Mouse (Mus musculus) MEL (cell line): ENCODE results near the gene Txndc17.

Source experiments
- CTCF ChIP-seq, 3 experiments: IDR thresholded peaks in 2 of 3; conservative IDR thresholded peaks in 1 of 3; 2 replicates each; pipeline ENCODE4 v1.5.1; 2011 to 2012; ENCODE audit warnings: low read length in 3 of 3, low read depth in 2 of 3, mild to moderate bottlenecking in 2 of 3, improper control_type of control experiment in 1 of 3, inconsistent platforms in 1 of 3, mixed read lengths in 1 of 3, moderate library complexity in 1 of 3; ENCODE audit not compliant: control insufficient read depth in 1 of 3, insufficient read depth in 1 of 3, poor library complexity in 1 of 3, severe bottlenecking in 1 of 3
- GABPA ChIP-seq: IDR thresholded peaks from 2 replicates; pipeline ENCODE4 v1.6.1; 2012; ENCODE audit warnings: low read depth, mild to moderate bottlenecking, inconsistent platforms, low read length, improper control_type of control experiment, moderate library complexity
- MYC ChIP-seq: IDR thresholded peaks from 2 replicates; pipeline ENCODE4 v1.6.1; 2011; ENCODE audit warnings: low read depth, mild to moderate bottlenecking, low read length, improper control_type of control experiment, moderate library complexity

DNA sequence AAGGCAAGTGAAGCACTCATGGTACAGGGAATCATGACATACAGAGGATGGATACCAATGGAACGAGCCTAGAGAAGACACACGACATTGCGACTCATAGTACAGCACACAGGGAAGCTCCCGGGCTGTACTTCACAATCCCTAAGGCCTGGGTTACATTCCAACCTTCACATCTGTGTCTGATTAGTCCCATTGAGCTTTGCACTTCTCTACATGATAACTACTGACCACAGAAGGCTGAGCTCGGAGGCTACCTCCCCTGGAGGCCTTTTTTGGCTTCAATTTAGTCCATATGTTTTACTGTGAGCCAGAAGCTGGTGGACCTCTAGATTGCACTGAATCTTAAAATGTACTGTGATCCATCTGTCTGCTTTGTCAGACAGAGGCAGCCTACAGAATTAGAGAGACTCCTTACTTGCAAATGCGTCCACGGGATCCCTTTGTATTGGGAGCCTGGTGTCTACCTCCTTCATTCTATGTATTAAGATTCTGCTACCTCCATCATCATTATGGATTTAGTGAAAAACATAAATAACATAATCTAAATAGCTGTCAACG, 37.9 kb downstream of the Txndc17 start:
- no peak for TF ChIP-seq GABPA
- TF ChIP-seq CTCF (IDR thresholded peaks at IDR 0.05 in 2 of 3, conservative IDR thresholded peaks at IDR 0.05 in 1 of 3; ENCODE audit: control insufficient read depth in 1 of 3, insufficient read depth in 1 of 3, low read depth in 2 of 3, low read length in 3 of 3, poor library complexity in 1 of 3, severe bottlenecking in 1 of 3), result no peak
- no peak for TF ChIP-seq MYC
